Mouse (Mus musculus) testis, adult 2 months (tissue): ENCODE measurements around the gene Zfp605.

Source experiments
- CTCF ChIP-seq: fragments of 200-500 bp; IDR thresholded peaks from 2 replicates; pipeline ENCODE4 v1.5.1; 2012; ENCODE audit warnings: low read depth, mild to moderate bottlenecking, inconsistent platforms, low read length, moderate library complexity; ENCODE audit not compliant: control insufficient read depth, insufficient read depth, insufficient replicate concordance
- POLR2A ChIP-seq: fragments of 200-500 bp; IDR thresholded peaks from 2 replicates; pipeline ENCODE4 v1.6.1; 2012; ENCODE audit warnings: low read depth, mild to moderate bottlenecking, inconsistent platforms, low read length, moderate library complexity; ENCODE audit not compliant: control insufficient read depth

DNA sequence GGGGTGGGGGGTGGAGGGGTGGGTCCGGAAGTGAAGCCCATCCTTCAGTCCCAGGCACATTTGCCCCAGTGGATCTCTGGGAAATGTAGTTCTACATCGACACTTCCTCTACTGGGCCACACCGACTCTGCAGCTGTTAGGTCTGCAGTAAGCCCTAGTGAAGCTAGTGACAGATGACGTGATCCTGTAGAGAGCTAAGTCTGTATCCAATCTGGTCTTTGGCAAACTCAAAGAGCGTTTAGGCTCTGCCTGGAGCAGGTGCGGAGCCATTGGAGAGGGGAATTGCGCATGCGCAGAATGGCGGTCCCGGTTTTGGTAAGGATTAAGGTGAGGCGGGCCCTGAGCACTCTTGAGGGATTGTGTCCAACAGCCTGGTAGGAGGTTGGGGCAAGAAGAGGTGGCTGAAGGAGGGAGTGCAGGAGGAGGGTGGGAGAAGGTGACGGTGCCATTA, at the start of gene Zfp605:
- TF ChIP-seq CTCF (no peak), POLR2A (no peak)
